Mouse (Mus musculus) thymus, adult 2 months (tissue): Measurements from ENCODE around the gene Tshz2. TPM values are rescaled to one million over a fixed set of nuclear protein-coding genes. Genes with fewer than 3 reads are reported as not detected.

Source experiments
- DNase-seq: peaks from one replicate; pipeline ENCODE4 v3.0.0; 2021
- H3K27ac ChIP-seq: fragments of 200-500 bp; 2 replicates; pipeline ENCODE4 v1.5.1; 2012; ENCODE audit warnings: low read length, control low read depth; ENCODE audit not compliant: control insufficient read depth, insufficient read depth
- H3K27me3 ChIP-seq: fragments of 200-500 bp; 2 replicates; pipeline ENCODE4 v1.6.1; 2012; ENCODE audit warnings: mild to moderate bottlenecking, low read length, moderate library complexity, mixed read lengths; ENCODE audit not compliant: control insufficient read depth, insufficient read depth
- H3K36me3 ChIP-seq: fragments of 200-500 bp; 2 replicates; pipeline ENCODE4 v1.6.1; 2012; ENCODE audit warnings: mild to moderate bottlenecking, low read length, moderate library complexity; ENCODE audit not compliant: control insufficient read depth, insufficient read depth
- H3K4me1 ChIP-seq: fragments of 200-500 bp; replicated peaks from 2 replicates; pipeline ENCODE4 v1.6.1; 2012; ENCODE audit warnings: low read length; ENCODE audit not compliant: control insufficient read depth, insufficient read depth
- H3K4me3 ChIP-seq: fragments of 200-500 bp; 2 replicates; pipeline ENCODE4 v1.5.1; 2012; ENCODE audit warnings: mild to moderate bottlenecking, low read length, control low read depth, moderate library complexity; ENCODE audit not compliant: control insufficient read depth, insufficient read depth
- CTCF ChIP-seq: fragments of 200-500 bp; IDR thresholded peaks from 2 replicates; pipeline ENCODE4 v1.5.1; 2012; ENCODE audit warnings: mild to moderate bottlenecking, control low read depth, low read length, moderate library complexity, borderline replicate concordance; ENCODE audit not compliant: control insufficient read depth, poor library complexity, insufficient read depth; ENCODE audit errors: extremely low read depth
- POLR2A ChIP-seq: fragments of 200-500 bp; IDR thresholded peaks from 2 replicates; pipeline ENCODE4 v1.6.1; 2012; ENCODE audit warnings: mild to moderate bottlenecking, low read length, control low read depth, moderate library complexity; ENCODE audit not compliant: control insufficient read depth, poor library complexity, insufficient read depth; ENCODE audit errors: extremely low read depth
- WGBS: fragments of 180-500 bp; shearing (Covaris S2); methylation state at CpG from one replicate; pipeline ENCODE4 v1.1.7; 2018; 5-methylcytosine and 5-hydroxymethylcytosine counted together
- polyA plus RNA-seq: library from polyadenylated mRNA; depleted of rRNA; stranded (reverse); fragments of >200 nt; gene quantifications from 2 replicates; pipeline ENCODE4 v1.2.3, GENCODE M21; 2012

Tshz2 gene
- polyA plus RNA-seq, 1 experiment: 2.5 TPM

- H3K27ac ChIP-seq: no peak overlapping the region
- no peak overlapping the region for H3K4me3 ChIP-seq
- no peak for DNase-seq
- no peaks in the 10 kb centered on the region for H3K27me3 ChIP-seq
- TF ChIP-seq CTCF (no peak), POLR2A (no peak)
- 93% methylated on average over 9 of the region's 9 CpGs for WGBS
- H3K36me3 ChIP-seq: no peaks in the 10 kb centered on the region
- H3K4me1 ChIP-seq: no peaks in the 10 kb centered on the region
Measured at GRCm38 (mm10) chr2:169753432-169753831, 120.6 kb downstream of the Tshz2 start.

DNA sequence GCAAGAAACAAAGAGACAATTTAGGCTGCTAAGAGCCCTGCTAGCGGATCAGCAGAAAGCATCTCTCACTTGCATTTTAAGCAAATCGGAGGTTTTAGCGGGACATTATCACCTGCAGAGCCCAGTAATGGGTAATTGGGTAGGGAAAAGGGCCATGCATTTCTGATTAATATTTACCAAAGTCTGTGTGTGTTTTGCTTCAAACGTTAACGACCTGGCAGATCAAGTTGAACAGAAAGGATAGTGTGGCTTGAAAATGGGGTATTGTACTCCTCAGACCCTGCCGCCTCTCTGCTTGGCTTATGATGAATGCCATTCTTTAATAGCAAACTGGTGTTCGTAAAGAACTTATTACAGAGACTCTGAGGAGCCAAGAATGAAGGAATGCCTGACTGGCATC, 122.3 kb downstream of the Tshz2 start:
- H3K27ac ChIP-seq: no peak overlapping the region
- H3K4me1 ChIP-seq: no peaks in the 10 kb centered on the region
- H3K4me3 ChIP-seq: no peak overlapping the region
- no peak for TF ChIP-seq CTCF
- TF ChIP-seq POLR2A: no peak
- no peaks in the 10 kb centered on the region for H3K27me3 ChIP-seq
- no peaks in the 10 kb centered on the region for H3K36me3 ChIP-seq
- 94% methylated on average over 7 of the region's 7 CpGs for WGBS
- DNase-seq: no peak

- Histone ChIP-seq H3K4me1 (no peaks in the 10 kb centered on the region), H3K4me3 (no peak overlapping the region), H3K27me3 (no peaks in the 10 kb centered on the region), H3K27ac (no peak overlapping the region), H3K36me3 (no peaks in the 10 kb centered on the region)
- TF ChIP-seq CTCF (no peak), POLR2A (no peak)
- 60% methylated on average over 6 of the region's 6 CpGs for WGBS
- DNase-seq: no peak
Measured at GRCm38 (mm10) chr2:169758120-169758519, 125.3 kb downstream of the Tshz2 start.

DNA sequence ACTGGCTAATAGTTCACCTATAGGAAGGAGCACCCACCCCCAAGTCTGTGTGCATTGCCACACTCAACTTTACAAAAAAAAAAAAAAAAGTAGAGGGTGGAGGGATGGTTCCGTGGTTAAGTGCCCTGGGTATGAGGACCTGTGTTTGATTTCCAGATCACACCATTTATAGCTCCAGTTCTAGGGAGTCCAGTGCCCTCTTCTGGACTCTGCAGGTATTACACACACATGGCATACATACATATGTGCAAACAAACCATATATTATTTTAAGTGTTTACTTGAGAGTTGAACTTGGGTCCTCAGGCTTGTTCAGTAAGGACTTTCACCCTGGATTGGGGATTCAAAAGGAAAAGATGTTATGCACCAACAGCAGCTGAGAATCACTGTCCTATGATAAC, 127.3 kb downstream of the Tshz2 start:
- DNase-seq: peak; percentile 9
- H3K27ac ChIP-seq: no peak overlapping the region
- H3K27me3 ChIP-seq: no peaks in the 10 kb centered on the region
- no peaks in the 10 kb centered on the region for H3K4me1 ChIP-seq
- no peaks in the 10 kb centered on the region for H3K36me3 ChIP-seq
- no peak overlapping the region for H3K4me3 ChIP-seq
- WGBS: 96% methylated on average over 1 of the region's 1 CpGs
- no peak for TF ChIP-seq CTCF
- TF ChIP-seq POLR2A: no peak

- DNase-seq: no peak
- TF ChIP-seq CTCF (no peak), POLR2A (no peak)
- Histone ChIP-seq H3K36me3 (no peaks in the 10 kb centered on the region), H3K27ac (no peak overlapping the region), H3K4me1 (no peaks in the 10 kb centered on the region), H3K27me3 (no peaks in the 10 kb centered on the region), H3K4me3 (no peak overlapping the region)
- WGBS: 79% methylated on average over 3 of the region's 3 CpGs
Measured at GRCm38 (mm10) chr2:169761726-169762125, 128.9 kb downstream of the Tshz2 start.

- Histone ChIP-seq H3K27me3 (no peaks in the 10 kb centered on the region), H3K36me3 (no peaks in the 10 kb centered on the region), H3K4me1 (no peaks in the 10 kb centered on the region), H3K4me3 (no peak overlapping the region), H3K27ac (no peak overlapping the region)
- no peak for TF ChIP-seq POLR2A
- TF ChIP-seq CTCF: no peak
- 94% methylated on average over 8 of the region's 8 CpGs for WGBS
- DNase-seq: no peak
Measured at GRCm38 (mm10) chr2:169762301-169762700, 129.5 kb downstream of the Tshz2 start.

DNA sequence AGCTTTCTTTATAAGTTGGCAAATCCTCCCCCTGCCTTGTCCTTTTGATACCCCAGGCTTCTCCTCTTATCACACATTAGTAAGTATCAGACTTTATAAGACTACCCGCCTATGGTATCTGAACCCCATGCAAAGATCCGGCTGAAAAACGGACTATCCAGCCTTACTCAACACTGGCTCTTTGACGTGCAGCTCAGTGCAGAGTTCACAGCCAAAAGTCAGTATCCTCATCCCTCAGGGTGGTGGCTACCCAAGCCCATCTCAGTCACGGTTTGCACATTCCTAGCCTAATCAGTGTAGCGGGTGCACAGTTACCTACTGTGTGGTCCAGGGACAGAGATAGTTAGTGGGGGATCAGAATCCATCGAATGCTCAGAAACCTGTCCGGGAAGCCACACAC, 130.9 kb downstream of the Tshz2 start:
- Histone ChIP-seq H3K36me3 (no peaks in the 10 kb centered on the region), H3K27ac (no peak overlapping the region), H3K27me3 (no peaks in the 10 kb centered on the region), H3K4me1 (no peaks in the 10 kb centered on the region), H3K4me3 (no peak overlapping the region)
- WGBS: 95% methylated on average over 8 of the region's 8 CpGs
- TF ChIP-seq POLR2A (no peak), CTCF (no peak)
- no peak for DNase-seq
